Mouse (Mus musculus) midbrain, postnatal 0 days (tissue): Measurements from ENCODE around the gene P4ha1. TPM values are rescaled to one million over a fixed set of nuclear protein-coding genes. Genes with fewer than 3 reads are reported as not detected.

Experiments used
- ATAC-seq: fragments of 200-750 bp; cut with Nextera tagmentation; 2 replicates; pipeline ENCODE4 v1.8.0; 2017; ENCODE audit warnings: moderate number of reproducible peaks, mild to moderate bottlenecking, moderate TSS enrichment, moderate library complexity; ENCODE audit not compliant: low FRiP score
- DNase-seq: peaks from one replicate; pipeline ENCODE4 v3.0.0-alpha.2; 2015; ENCODE audit warnings: low spot score
- H3K27ac ChIP-seq: fragments of 300-500 bp; sonication (generic); 2 replicates; pipeline ENCODE4 v1.5.1; 2014; ENCODE audit warnings: low read depth, mild to moderate bottlenecking, low read length, mixed read lengths
- H3K27me3 ChIP-seq: fragments of 300-500 bp; sonication (generic); 2 replicates; pipeline ENCODE4 v1.6.1; 2014; ENCODE audit warnings: low read length, control low read depth, mixed read lengths; ENCODE audit not compliant: insufficient read depth
- H3K36me3 ChIP-seq: fragments of 300-500 bp; sonication (generic); 2 replicates; pipeline ENCODE4 v1.6.1; 2014; ENCODE audit warnings: low read length, control low read depth, mixed read lengths; ENCODE audit not compliant: insufficient read depth
- H3K4me1 ChIP-seq: fragments of 300-500 bp; sonication (generic); 2 replicates; pipeline ENCODE4 v1.6.1; 2014; ENCODE audit warnings: mild to moderate bottlenecking, control low read depth, antibody characterized with exemption, low read length, mixed read lengths; ENCODE audit not compliant: insufficient read depth
- H3K4me2 ChIP-seq: fragments of 300-500 bp; sonication (generic); 2 replicates; pipeline ENCODE4 v1.6.1; 2014; ENCODE audit warnings: low read depth, mild to moderate bottlenecking, low read length, mixed read lengths; ENCODE audit not compliant: poor library complexity, severe bottlenecking
- H3K4me3 ChIP-seq: fragments of 300-500 bp; sonication (generic); 2 replicates; pipeline ENCODE4 v1.5.1; 2014; ENCODE audit warnings: low read depth, mild to moderate bottlenecking, low read length, moderate library complexity
- H3K9ac ChIP-seq: fragments of 300-500 bp; sonication (generic); replicated peaks from 2 replicates; pipeline ENCODE4 v1.6.1; 2014; ENCODE audit warnings: mild to moderate bottlenecking, low read length, moderate library complexity, mixed read lengths; ENCODE audit not compliant: poor library complexity, severe bottlenecking
- H3K9me3 ChIP-seq: fragments of 300-500 bp; sonication (generic); 2 replicates; pipeline ENCODE4 v1.6.1; 2016; ENCODE audit warnings: low read length, control low read depth
- CTCF ChIP-seq: IDR thresholded peaks from 2 replicates; pipeline ENCODE4 v1.5.1; 2016; ENCODE audit warnings: antibody characterized with exemption, mild to moderate bottlenecking
- WGBS: fragments of 180-500 bp; shearing (Covaris S2); extraction: QIAGEN DNeasy Blood & Tissue Kit; methylation state at CpG from one replicate; pipeline ENCODE4 v1.1.7; 2014; 5-methylcytosine and 5-hydroxymethylcytosine counted together
- polyA plus RNA-seq: library from polyadenylated mRNA; unstranded; fragments of >200 nt; fragmentation: Nextera tagmentation; extraction: Ambion mirVana; gene quantifications from 2 replicates; pipeline ENCODE4 v1.2.1, GENCODE M21; 2015
- total RNA-seq: library from RNA; depleted of rRNA; stranded (reverse); fragments of >200 nt; gene quantifications from 2 replicates; pipeline ENCODE4 v1.2.3, GENCODE M21; 2014

Gene P4ha1
- total and polyA plus RNA-seq, 2 experiments from 2014 or later: 14.2 to 25.9 TPM

GRCm38 (mm10) chr10:59324311-59325165, 1.4 kb downstream of the P4ha1 start:
- peak; percentile 17 for DNase-seq

GRCm38 (mm10) chr10:59326612-59327315, 3.7 kb downstream of the P4ha1 start:
- ATAC-seq (no peak), DNase-seq (no peak)
- no peak for TF ChIP-seq CTCF
- Histone ChIP-seq H3K4me2 (no peak overlapping the region), H3K9me3 (no peaks in the 10 kb centered on the region), H3K9ac (no peak overlapping the region), H3K4me1 (no peaks in the 10 kb centered on the region), H3K36me3 (no peaks in the 10 kb centered on the region), H3K27ac (no peak overlapping the region), H3K4me3 (no peak overlapping the region), H3K27me3 (no peaks in the 10 kb centered on the region)
- WGBS: 80% methylated on average over 8 of the region's 8 CpGs

More at GRCm38 (mm10) chr10:59324311-59325165, 1.4 kb downstream of the P4ha1 start:
- Histone ChIP-seq H3K4me1 (no peaks in the 10 kb centered on the region), H3K27me3 (no peaks in the 10 kb centered on the region), H3K4me2 (peak overlapping the region; percentile 91), H3K4me3 (peak overlapping the region; percentile 88), H3K9me3 (no peaks in the 10 kb centered on the region), H3K9ac (peak overlapping the region; percentile 84; the same call in 1 of the 2 replicates), H3K27ac (no peak overlapping the region), H3K36me3 (no peaks in the 10 kb centered on the region)
- TF ChIP-seq CTCF: no peak
- WGBS: 13% methylated on average over 15 of the region's 15 CpGs
- no peak for ATAC-seq

GRCm38 (mm10) chr10:59327316-59327710, 4.2 kb downstream of the P4ha1 start:
- no peaks in the 10 kb centered on the region for H3K27me3 ChIP-seq
- no peaks in the 10 kb centered on the region for H3K9me3 ChIP-seq
- no peak overlapping the region for H3K27ac ChIP-seq
- no peak for DNase-seq
- no peak overlapping the region for H3K9ac ChIP-seq
- WGBS: 89% methylated on average over 3 of the region's 3 CpGs
- H3K36me3 ChIP-seq: no peaks in the 10 kb centered on the region
- H3K4me1 ChIP-seq: no peaks in the 10 kb centered on the region
- no peak for TF ChIP-seq CTCF
- no peak overlapping the region for H3K4me2 ChIP-seq
- no peak overlapping the region for H3K4me3 ChIP-seq
- ATAC-seq: no peak

- ATAC-seq (no peak), DNase-seq (no peak)
- TF ChIP-seq CTCF: no peak
- H3K4me2 ChIP-seq: no peak overlapping the region
- H3K27ac ChIP-seq: no peak overlapping the region
- H3K27me3 ChIP-seq: no peaks in the 10 kb centered on the region
- H3K36me3 ChIP-seq: no peaks in the 10 kb centered on the region
- no peak overlapping the region for H3K9ac ChIP-seq
- no peaks in the 10 kb centered on the region for H3K4me1 ChIP-seq
- H3K4me3 ChIP-seq: no peak overlapping the region
- H3K9me3 ChIP-seq: no peaks in the 10 kb centered on the region
- 90% methylated on average over 6 of the region's 6 CpGs for WGBS
Observed at GRCm38 (mm10) chr10:59331546-59332256, 8.6 kb downstream of the P4ha1 start.

- no peaks in the 10 kb centered on the region for H3K36me3 ChIP-seq
- no peaks in the 10 kb centered on the region for H3K27me3 ChIP-seq
- H3K9me3 ChIP-seq: no peaks in the 10 kb centered on the region
- no peak overlapping the region for H3K4me2 ChIP-seq
- whole genome bisulfite sequencing: 82% methylated on average over 4 of the region's 4 CpGs
- no peak overlapping the region for H3K27ac ChIP-seq
- ATAC-seq (no peak), DNase-seq (no peak)
- no peak overlapping the region for H3K4me3 ChIP-seq
- no peak for TF ChIP-seq CTCF
- no peaks in the 10 kb centered on the region for H3K4me1 ChIP-seq
- no peak overlapping the region for H3K9ac ChIP-seq
Observed at GRCm38 (mm10) chr10:59333400-59333799, 10.3 kb downstream of the P4ha1 start.
